Mouse (Mus musculus) embryonic facial prominence, embryonic 10.5 days (tissue): ENCODE data around the gene Lrfn3. TPM values are rescaled to one million over a fixed set of nuclear protein-coding genes. Genes with fewer than 3 reads are reported as not detected.

Experiments used
- DNase-seq: peaks from one replicate; pipeline ENCODE4 v3.0.0-alpha.2; 2017; ENCODE audit warnings: low spot score
- H3K27ac ChIP-seq: fragments of 300-500 bp; sonication (generic); replicated peaks from 2 replicates; pipeline ENCODE4 v1.5.1; 2016; ENCODE audit warnings: mild to moderate bottlenecking
- H3K27me3 ChIP-seq: fragments of 300-500 bp; sonication (generic); replicated peaks from 2 replicates; pipeline ENCODE4 v1.6.1; 2016; ENCODE audit warnings: low read depth, mild to moderate bottlenecking; ENCODE audit not compliant: poor library complexity, severe bottlenecking
- H3K36me3 ChIP-seq: fragments of 300-500 bp; sonication (generic); replicated peaks from 2 replicates; pipeline ENCODE4 v1.6.1; 2016; ENCODE audit warnings: mild to moderate bottlenecking, moderate library complexity
- H3K4me1 ChIP-seq: fragments of 300-500 bp; sonication (generic); 2 replicates; pipeline ENCODE4 v1.6.1; 2016
- H3K4me3 ChIP-seq: fragments of 300-500 bp; sonication (generic); 2 replicates; pipeline ENCODE4 v1.5.1; 2016; ENCODE audit warnings: mild to moderate bottlenecking, moderate library complexity
- H3K9me3 ChIP-seq: fragments of 300-500 bp; sonication (generic); 2 replicates; pipeline ENCODE4 v1.6.1; 2016; ENCODE audit warnings: mild to moderate bottlenecking
- WGBS: fragments of 180-500 bp; shearing (Covaris S2); methylation state at CpG from one replicate; pipeline ENCODE4 v1.1.7; 2016; 5-methylcytosine and 5-hydroxymethylcytosine counted together
- polyA plus RNA-seq: library from polyadenylated mRNA; unstranded; fragments of >200 nt; fragmentation: Nextera tagmentation; extraction: Ambion mirVana; gene quantifications from 2 replicates; pipeline ENCODE4 v1.2.1, GENCODE M21; 2016

Lrfn3 gene
- polyA plus RNA-seq, 1 experiment from 2014 or later, result 5.0 TPM

DNA sequence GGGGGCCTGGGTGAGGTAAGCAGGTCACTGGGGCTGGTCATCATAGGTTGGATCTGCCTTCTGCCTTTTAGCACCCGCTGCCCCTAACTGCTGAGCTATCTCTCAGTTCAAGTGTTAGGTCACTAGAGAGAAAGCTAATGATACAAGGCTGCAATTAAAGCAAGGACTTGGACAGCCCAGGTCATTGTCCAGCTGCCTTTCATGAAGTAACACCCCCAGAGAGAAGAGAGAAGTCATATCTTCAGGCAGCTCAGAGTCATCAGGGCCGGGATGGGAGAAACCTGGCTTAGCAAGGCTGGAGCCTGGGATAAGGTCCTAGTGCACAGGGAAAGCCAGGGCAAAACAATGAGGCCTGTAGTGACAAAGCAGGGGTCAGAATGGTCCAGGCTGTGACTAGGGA is 4.9 kb upstream of the Lrfn3 start:
- Histone ChIP-seq H3K27me3 (peaks cover 33% of the 10 kb centered on the region), H3K9me3 (no peaks in the 10 kb centered on the region), H3K27ac (no peak overlapping the region), H3K36me3 (no peaks in the 10 kb centered on the region), H3K4me3 (no peak overlapping the region), H3K4me1 (peaks cover 10% of the 10 kb centered on the region)
- WGBS, result 79% methylated on average over 2 of the region's 2 CpGs
- DNase-seq, result no peak

DNA sequence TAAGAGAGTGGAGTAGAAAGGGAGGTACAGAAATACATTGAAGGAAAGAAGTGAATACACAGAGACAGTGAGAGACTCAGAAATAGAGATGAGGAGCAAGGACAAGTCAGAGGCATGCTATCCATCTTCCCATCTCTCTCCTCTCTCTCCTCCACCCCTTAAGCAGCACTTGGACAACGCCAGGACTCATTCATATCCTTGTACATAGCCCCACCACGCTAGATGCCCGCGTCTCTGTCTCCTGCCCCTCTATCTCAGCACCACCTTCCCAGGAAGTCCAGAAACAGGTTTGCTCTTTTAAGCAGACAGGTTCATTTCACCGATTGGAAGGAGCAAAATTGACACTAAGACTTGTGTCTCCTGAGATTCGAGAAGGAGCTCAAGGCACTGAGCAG is 769 bp upstream of the Lrfn3 start:
- 70% methylated on average over 6 of the region's 6 CpGs for WGBS

DNA sequence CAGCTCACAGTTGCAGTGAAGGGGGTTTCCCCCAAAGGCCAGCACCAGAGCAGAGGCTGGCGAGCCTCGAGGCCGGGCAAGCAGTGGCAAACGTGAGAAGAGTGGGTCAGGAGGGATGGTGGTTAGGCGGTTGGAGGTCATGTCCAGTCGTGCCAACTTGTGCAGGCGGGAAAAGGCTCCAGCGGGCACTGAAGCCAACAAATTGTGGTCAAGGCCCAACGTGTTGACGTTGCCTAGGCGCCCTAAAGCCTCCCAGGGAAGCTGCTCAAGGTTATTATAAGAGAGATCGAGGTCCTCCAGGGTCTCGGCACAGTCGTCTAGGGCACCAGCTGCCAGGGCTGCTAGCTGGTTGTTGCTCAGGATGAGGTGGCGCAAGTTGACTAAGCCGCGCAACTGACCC is 2.5 kb downstream of the Lrfn3 start:
- DNase-seq, result no peak
- no peaks in the 10 kb centered on the region for H3K9me3 ChIP-seq
- 0 out of 2 replicates have a peak overlapping the region, but pooled peaks have one; percentile 89 for H3K4me3 ChIP-seq
- peaks cover 23% of the 10 kb centered on the region for H3K27me3 ChIP-seq
- peaks cover 32% of the 10 kb centered on the region for H3K36me3 ChIP-seq
- H3K4me1 ChIP-seq, result peaks cover 54% of the 10 kb centered on the region
- no peak overlapping the region for H3K27ac ChIP-seq
- 91% methylated on average over 17 of the region's 17 CpGs for WGBS

More for the DNA sequence above, 769 bp upstream of the Lrfn3 start:
- Histone ChIP-seq H3K4me1 (peaks cover 49% of the 10 kb centered on the region), H3K27me3 (peaks cover 33% of the 10 kb centered on the region), H3K9me3 (no peaks in the 10 kb centered on the region), H3K4me3 (peak overlapping the region; percentile 89), H3K36me3 (peaks cover 17% of the 10 kb centered on the region), H3K27ac (no peak overlapping the region)
- DNase-seq, result no peak

DNA sequence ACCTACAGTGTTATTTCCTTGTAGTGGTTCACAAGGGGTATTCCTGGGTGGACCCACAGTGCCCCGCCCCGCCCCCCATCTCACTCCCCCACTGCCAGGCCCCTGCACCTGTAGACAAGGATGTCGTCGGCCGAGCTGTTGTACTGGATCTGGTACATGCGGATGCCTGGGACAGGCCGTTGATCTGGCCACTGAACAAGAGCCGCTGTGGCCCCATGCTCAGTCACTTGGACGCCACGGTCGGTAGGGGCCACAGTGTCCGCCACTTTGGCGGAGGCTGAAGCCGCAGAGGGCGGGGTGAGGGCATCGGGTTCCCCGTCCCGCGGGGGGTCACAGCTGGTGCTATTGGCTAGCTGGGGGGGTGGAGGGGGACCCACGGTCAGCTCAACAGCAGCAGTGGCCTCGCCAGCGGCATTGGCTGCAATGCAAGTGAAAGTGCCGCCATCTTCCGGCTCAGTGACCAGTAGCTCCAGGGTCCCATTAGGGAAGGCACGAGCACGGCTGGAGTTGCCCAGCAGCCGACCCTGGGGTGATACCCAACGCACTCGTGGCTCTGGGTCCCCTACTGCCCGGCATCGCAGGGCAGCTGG is 3.2 kb downstream of the Lrfn3 start:
- Histone ChIP-seq H3K36me3 (peaks cover 34% of the 10 kb centered on the region), H3K4me1 (peaks cover 60% of the 10 kb centered on the region)
- 86% methylated on average over 31 of the region's 31 CpGs for WGBS

DNA sequence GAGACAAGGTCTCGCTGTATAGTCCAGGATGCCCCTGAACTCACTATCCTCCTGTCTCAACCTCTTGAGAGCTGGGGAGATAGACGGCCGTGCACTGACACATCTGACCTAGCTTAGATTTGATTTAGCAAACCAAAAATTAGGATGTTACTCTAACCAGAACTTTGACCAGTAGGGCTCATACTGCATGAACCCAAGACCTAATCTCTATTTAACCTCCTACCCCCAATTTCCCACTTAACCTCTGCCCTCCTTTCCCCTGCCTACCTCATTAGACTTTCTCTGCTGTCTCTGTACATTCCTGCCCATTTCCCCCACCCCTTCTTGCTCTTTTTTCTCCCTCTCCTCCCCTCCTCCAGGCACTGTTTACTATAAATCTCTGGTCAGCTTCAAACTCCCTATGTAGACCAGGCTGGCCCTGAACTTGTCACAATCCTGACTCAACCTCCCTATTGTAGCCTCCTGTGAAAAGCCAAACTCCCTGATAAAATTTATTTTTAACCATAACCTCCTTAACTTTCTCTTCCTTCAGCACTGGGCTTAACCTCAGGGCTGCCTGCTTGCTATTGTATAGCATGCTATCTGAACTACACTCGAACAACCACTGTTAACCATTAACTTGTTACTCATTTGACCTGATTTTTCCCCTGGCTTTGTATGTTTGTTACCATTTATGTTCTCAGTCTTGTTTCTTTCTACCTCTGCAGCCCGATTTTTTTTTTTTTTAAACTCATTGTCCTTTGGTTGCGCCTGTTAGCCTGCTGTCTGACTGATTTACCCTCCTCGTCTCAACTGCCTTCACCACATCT is 4.0 kb downstream of the Lrfn3 start:
- Histone ChIP-seq H3K4me1 (peaks cover 68% of the 10 kb centered on the region), H3K36me3 (peaks cover 34% of the 10 kb centered on the region), H3K27ac (no peak overlapping the region), H3K9me3 (no peaks in the 10 kb centered on the region), H3K4me3 (no peak overlapping the region), H3K27me3 (peaks cover 8% of the 10 kb centered on the region; the same call in 1 of the 2 replicates)
- DNase-seq, result no peak
- WGBS, result 60% methylated on average over 7 of the region's 7 CpGs

More for the DNA sequence above, 3.2 kb downstream of the Lrfn3 start:
- H3K27me3 ChIP-seq, result peaks cover 16% of the 10 kb centered on the region
- H3K27ac ChIP-seq, result no peak overlapping the region
- H3K4me3 ChIP-seq, result 0 out of 2 replicates have a peak overlapping the region, but pooled peaks have one; percentile 89
- DNase-seq, result no peak
- H3K9me3 ChIP-seq, result no peaks in the 10 kb centered on the region

DNA sequence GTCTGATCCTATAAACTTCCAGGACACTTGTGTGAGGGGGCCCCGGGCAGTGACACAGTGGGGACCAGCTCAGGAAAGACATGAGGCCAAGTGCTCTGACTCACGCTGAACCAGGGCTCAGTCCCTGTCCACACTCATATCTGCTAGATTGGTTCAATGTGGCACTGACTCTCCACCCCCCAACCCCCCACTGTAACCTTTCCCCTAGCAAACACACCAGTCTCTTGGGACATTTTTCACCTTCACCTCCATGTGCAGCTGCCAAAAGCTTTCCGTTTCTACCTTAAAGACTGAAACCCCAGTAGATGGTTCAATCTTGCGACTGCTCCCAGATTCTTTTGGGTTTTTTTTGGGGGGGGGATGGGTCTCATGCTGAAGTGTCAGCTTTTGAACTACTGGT is 8.5 kb downstream of the Lrfn3 start:
- peaks cover 11% of the 10 kb centered on the region for H3K27me3 ChIP-seq
- peaks cover 17% of the 10 kb centered on the region for H3K36me3 ChIP-seq
- no peak for DNase-seq
- no peaks in the 10 kb centered on the region for H3K9me3 ChIP-seq
- 55% methylated on average over 4 of the region's 4 CpGs for WGBS
- no peak overlapping the region for H3K4me3 ChIP-seq
- no peak overlapping the region for H3K27ac ChIP-seq
- H3K4me1 ChIP-seq, result peaks cover 26% of the 10 kb centered on the region

DNA sequence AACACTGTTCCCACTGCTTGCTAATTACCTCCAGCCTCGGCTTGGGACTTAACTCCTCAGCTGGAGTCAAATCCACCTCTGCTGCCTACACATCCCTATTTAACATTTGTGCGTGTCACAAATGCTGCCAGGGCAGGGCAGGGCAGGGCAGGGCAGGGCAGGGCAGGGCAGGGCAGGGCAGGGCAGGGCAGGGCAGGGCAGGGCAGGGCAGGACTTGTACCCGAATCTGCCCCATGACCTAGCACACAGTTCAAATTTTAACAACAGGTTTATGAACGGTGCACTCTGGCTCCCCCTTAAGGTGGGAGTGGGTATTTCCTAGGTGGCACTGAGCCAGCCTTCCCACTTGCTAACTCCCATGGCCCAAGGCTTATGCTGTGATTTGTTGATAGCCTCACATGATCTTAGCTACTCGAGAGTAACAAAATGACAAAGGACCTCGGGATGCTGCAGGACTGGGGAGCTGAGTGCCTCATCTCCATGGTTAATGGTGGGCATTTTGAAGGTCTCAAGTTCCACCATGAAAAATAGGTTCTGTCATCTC is 9.2 kb downstream of the Lrfn3 start:
- WGBS, result 18% methylated on average over 6 of the region's 6 CpGs
- H3K36me3 ChIP-seq, result peaks cover 17% of the 10 kb centered on the region
- H3K4me3 ChIP-seq, result no peak overlapping the region
- DNase-seq, result peak; percentile 70
- no peak overlapping the region for H3K27ac ChIP-seq
- H3K9me3 ChIP-seq, result no peaks in the 10 kb centered on the region
- H3K4me1 ChIP-seq, result peaks cover 21% of the 10 kb centered on the region
- peaks cover 18% of the 10 kb centered on the region for H3K27me3 ChIP-seq

DNA sequence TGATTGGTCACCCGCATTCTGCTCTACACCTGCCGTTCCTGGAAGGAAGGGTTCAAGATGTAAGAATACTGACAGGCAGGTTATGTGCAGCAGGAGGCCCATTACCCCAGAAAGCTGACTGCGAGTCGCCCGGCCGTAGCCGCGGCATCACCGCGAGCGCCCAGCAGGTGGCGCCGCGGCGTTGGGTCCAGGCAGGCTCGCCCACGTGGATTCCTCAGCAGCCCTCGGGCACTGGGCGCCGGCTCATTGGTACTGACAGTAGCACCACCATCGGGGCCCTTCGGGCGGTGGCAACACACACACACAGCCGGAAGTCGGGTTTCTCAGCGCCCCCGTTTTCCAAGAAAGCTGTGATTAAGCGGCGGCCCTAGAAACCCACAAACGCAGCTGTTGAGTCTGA is 14.7 kb downstream of the Lrfn3 start:
- WGBS, result 2% methylated on average over 30 of the region's 30 CpGs
- peak; percentile 78 for DNase-seq

DNA sequence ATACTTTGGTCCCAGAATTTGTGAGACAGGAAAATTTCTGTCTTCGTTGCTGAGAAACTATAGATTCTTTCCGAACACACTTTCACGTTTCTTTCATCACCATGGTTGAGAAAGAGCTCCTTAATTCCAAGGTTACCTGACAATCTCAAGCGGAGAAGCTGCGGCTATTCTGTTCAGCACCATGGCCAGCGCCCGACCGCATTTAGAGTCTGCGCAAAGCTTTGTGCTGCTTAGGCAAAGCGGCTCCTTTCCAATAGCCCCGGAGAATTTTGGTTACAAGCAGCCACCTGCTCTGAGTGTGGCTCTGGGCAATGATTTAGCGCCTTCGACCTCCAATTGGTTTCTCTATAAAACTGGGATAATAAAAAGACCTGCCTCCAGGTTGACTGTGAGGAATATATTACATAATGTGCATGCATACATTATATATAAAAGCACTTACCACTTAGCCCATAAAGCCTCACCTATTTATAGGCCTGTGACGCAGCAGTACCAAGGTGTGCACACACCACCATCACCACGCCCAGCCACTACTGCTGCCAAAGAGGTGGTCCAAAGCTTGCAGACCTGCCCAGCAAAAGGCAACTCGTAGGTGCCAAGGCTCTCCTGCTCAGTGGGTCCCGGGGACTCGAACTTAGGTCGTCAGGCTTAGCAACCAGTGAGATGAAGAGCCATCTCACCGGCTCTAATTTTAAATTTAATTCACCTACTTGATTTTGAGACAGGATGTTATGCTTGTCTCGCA is 15.8 kb downstream of the Lrfn3 start:
- H3K9me3 ChIP-seq, result no peaks in the 10 kb centered on the region
- H3K4me1 ChIP-seq, result peaks cover 11% of the 10 kb centered on the region
- DNase-seq, result peak; percentile 85
- H3K36me3 ChIP-seq, result no peaks in the 10 kb centered on the region
- WGBS, result 28% methylated on average over 21 of the region's 21 CpGs
- H3K27ac ChIP-seq, result no peak overlapping the region
- no peak overlapping the region for H3K4me3 ChIP-seq
- H3K27me3 ChIP-seq, result peaks cover 34% of the 10 kb centered on the region

More for the DNA sequence above, 14.7 kb downstream of the Lrfn3 start:
- Histone ChIP-seq H3K4me3 (0 out of 2 replicates have a peak overlapping the region, but pooled peaks have one; percentile 32), H3K4me1 (peaks cover 11% of the 10 kb centered on the region), H3K9me3 (no peaks in the 10 kb centered on the region), H3K27ac (no peak overlapping the region), H3K36me3 (no peaks in the 10 kb centered on the region), H3K27me3 (peaks cover 34% of the 10 kb centered on the region)

DNA sequence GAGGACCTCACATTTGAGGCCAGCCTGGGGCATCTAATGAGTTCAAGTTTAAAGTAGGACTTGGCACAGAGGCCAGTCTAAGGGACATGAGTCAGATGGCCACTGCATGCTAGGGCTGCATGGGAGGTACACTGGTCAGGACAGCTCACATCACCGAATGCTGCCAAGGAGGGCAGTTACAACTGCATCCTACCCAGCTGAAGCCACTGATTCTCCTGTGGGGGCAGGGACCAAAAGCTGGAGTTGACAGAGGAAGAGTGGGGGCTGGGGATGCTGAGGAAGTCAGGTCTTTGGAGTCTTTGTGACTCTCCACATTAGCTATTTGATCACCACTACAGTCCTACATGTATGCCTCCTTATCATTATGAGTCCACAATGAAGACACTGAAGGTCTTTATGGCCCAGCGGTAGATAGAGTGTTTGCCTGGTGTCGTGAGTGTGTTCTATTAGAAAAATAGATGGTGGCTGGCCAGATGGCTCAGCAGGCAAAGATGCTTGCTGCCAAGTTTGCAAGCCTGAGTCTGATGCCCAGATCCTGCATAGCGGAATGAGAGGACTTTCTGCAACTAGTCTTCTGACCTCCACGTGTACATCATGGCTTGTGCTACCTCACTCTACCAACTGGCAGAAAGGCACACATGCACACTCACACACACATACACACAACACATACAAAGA is 23.0 kb downstream of the Lrfn3 start:
- H3K27ac ChIP-seq, result no peak overlapping the region
- H3K4me3 ChIP-seq, result no peak overlapping the region
- DNase-seq, result no peak
- WGBS, result 70% methylated on average over 5 of the region's 5 CpGs
- no peaks in the 10 kb centered on the region for H3K9me3 ChIP-seq
- peaks cover 23% of the 10 kb centered on the region for H3K27me3 ChIP-seq
- H3K36me3 ChIP-seq, result no peaks in the 10 kb centered on the region
- peaks cover 10% of the 10 kb centered on the region for H3K4me1 ChIP-seq

DNA sequence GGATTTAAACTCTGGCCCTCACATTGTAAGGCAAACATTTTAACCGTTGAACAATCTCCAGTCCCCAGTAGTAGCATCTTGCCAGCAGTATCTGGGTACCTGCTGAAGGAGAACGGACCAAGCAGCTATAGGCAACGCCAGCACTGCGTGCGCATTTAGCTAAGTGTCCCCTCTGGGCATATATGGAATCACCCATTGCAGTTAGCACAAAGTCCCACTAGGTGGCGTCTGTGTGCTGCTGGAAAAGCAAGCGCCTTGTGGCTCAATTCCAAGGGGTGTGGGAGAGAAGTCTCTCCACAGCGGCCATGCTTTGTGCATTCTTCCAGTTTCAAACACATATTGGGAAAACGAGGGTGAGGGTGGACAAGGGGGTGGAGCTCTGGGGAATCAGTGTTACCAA is 26.2 kb downstream of the Lrfn3 start:
- no peak overlapping the region for H3K27ac ChIP-seq
- no peak overlapping the region for H3K4me3 ChIP-seq
- peak; percentile 84 for DNase-seq
- peaks cover 47% of the 10 kb centered on the region for H3K27me3 ChIP-seq
- no peaks in the 10 kb centered on the region for H3K36me3 ChIP-seq
- H3K9me3 ChIP-seq, result no peaks in the 10 kb centered on the region
- peaks cover 12% of the 10 kb centered on the region for H3K4me1 ChIP-seq
- WGBS, result 2% methylated on average over 9 of the region's 9 CpGs

DNA sequence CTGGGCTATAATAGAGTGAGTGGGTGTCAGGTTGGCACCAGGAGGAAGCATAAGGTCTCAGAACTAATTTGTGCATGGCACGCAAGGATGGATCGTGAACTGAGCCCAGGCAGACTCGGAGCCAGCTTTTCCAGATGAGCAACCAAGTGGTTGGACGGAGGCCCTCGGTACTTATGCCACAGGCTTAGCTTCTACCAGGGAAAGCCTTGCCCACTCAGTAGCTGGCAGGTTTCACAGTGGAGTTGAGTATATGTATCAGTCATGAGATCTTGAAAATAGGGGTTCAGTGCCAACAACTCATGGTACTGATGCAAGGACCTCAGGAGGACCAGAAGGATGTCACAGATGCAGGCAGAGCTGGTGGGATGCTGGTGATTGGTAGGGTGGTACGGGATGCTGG is 26.9 kb downstream of the Lrfn3 start:
- Histone ChIP-seq H3K27me3 (peaks cover 47% of the 10 kb centered on the region), H3K9me3 (no peaks in the 10 kb centered on the region), H3K4me1 (peaks cover 15% of the 10 kb centered on the region), H3K27ac (no peak overlapping the region), H3K36me3 (no peaks in the 10 kb centered on the region), H3K4me3 (no peak overlapping the region)
- no peak for DNase-seq
- 76% methylated on average over 6 of the region's 6 CpGs for WGBS
